Mouse (Mus musculus) small intestine, adult 2 months (tissue): Measurements from ENCODE around the gene Mecr. TPM values are rescaled to one million over a fixed set of nuclear protein-coding genes. Genes with fewer than 3 reads are reported as not detected.

Experiments
- H3K27ac ChIP-seq: fragments of 200-500 bp; 2 replicates; pipeline ENCODE4 v1.5.1; 2012; ENCODE audit warnings: low read depth, low read length, control low read depth, inconsistent platforms; ENCODE audit not compliant: insufficient read depth
- H3K27me3 ChIP-seq: fragments of 200-500 bp; 2 replicates; pipeline ENCODE4 v1.6.1; 2012; ENCODE audit warnings: mild to moderate bottlenecking, moderate library complexity, low read length, inconsistent platforms; ENCODE audit not compliant: control insufficient read depth, insufficient read depth
- H3K36me3 ChIP-seq: fragments of 200-500 bp; 2 replicates; pipeline ENCODE4 v1.6.1; 2012; ENCODE audit warnings: mild to moderate bottlenecking, low read length, control low read depth, inconsistent platforms; ENCODE audit not compliant: control insufficient read depth, insufficient read depth
- H3K4me1 ChIP-seq: fragments of 200-500 bp; 2 replicates; pipeline ENCODE4 v1.6.1; 2012; ENCODE audit warnings: low read length, inconsistent platforms, mixed read lengths; ENCODE audit not compliant: control insufficient read depth, insufficient read depth, insufficient read length
- H3K4me3 ChIP-seq: fragments of 200-500 bp; 2 replicates; pipeline ENCODE4 v1.5.1; 2012; ENCODE audit warnings: low read depth, mild to moderate bottlenecking, control low read depth, inconsistent platforms, low read length, moderate library complexity
- CTCF ChIP-seq: fragments of 200-500 bp; IDR thresholded peaks from 2 replicates; pipeline ENCODE4 v1.5.1; 2012; ENCODE audit warnings: low read depth, mild to moderate bottlenecking, control low read depth, inconsistent platforms, low read length, moderate library complexity, mixed read lengths; ENCODE audit not compliant: insufficient replicate concordance, insufficient read length; ENCODE audit errors: extremely low read depth
- POLR2A ChIP-seq: fragments of 200-500 bp; IDR thresholded peaks from 2 replicates; pipeline ENCODE4 v1.6.1; 2012; ENCODE audit warnings: low read depth, mild to moderate bottlenecking, control low read depth, inconsistent platforms, low read length, moderate library complexity
- WGBS: fragments of 180-500 bp; shearing (Covaris S2); methylation state at CpG from one replicate; pipeline ENCODE4 v1.1.7; 2018; 5-methylcytosine and 5-hydroxymethylcytosine counted together
- polyA plus RNA-seq: library from polyadenylated mRNA; depleted of rRNA; stranded (reverse); fragments of >200 nt; gene quantifications from 2 replicates; pipeline ENCODE4 v1.2.3, GENCODE M21; 2012

Mecr gene
- polyA plus RNA-seq, 1 experiment = 20.9 TPM

GRCm38 (mm10) chr4:131824939-131825338 lies 18.3 kb upstream of the Mecr start:
- no peak for TF ChIP-seq POLR2A
- TF ChIP-seq CTCF = no peak
- 82% methylated on average over 3 of the region's 3 CpGs for WGBS
- Histone ChIP-seq H3K27me3 (no peaks in the 10 kb centered on the region), H3K27ac (no peak overlapping the region), H3K36me3 (no peaks in the 10 kb centered on the region), H3K4me1 (peaks cover 4% of the 10 kb centered on the region), H3K4me3 (no peak overlapping the region)

GRCm38 (mm10) chr4:131825830-131826229 lies 17.4 kb upstream of the Mecr start:
- H3K36me3 ChIP-seq = no peaks in the 10 kb centered on the region
- H3K27me3 ChIP-seq = no peaks in the 10 kb centered on the region
- H3K4me1 ChIP-seq = peaks cover 4% of the 10 kb centered on the region
- H3K27ac ChIP-seq = no peak overlapping the region
- peak; percentile 72; the same call in 1 of the 2 replicates for TF ChIP-seq CTCF
- no peak for TF ChIP-seq POLR2A
- WGBS = 24% methylated on average over 8 of the region's 8 CpGs
- H3K4me3 ChIP-seq = no peak overlapping the region

GRCm38 (mm10) chr4:131826905-131827304 lies 16.4 kb upstream of the Mecr start:
- H3K4me1 ChIP-seq = peaks cover 4% of the 10 kb centered on the region
- no peak for TF ChIP-seq CTCF
- no peak for TF ChIP-seq POLR2A
- WGBS = 33% methylated on average over 6 of the region's 6 CpGs
- H3K27me3 ChIP-seq = no peaks in the 10 kb centered on the region
- no peaks in the 10 kb centered on the region for H3K36me3 ChIP-seq
- no peak overlapping the region for H3K4me3 ChIP-seq
- H3K27ac ChIP-seq = no peak overlapping the region

- no peak overlapping the region for H3K4me3 ChIP-seq
- no peak overlapping the region for H3K27ac ChIP-seq
- no peaks in the 10 kb centered on the region for H3K27me3 ChIP-seq
- 66% methylated on average over 8 of the region's 8 CpGs for WGBS
- no peaks in the 10 kb centered on the region for H3K4me1 ChIP-seq
- TF ChIP-seq POLR2A (no peak), CTCF (no peak)
- no peaks in the 10 kb centered on the region for H3K36me3 ChIP-seq
Observed at GRCm38 (mm10) chr4:131829123-131829522, 14.1 kb upstream of the Mecr start.

- Histone ChIP-seq H3K4me3 (no peak overlapping the region), H3K27me3 (peaks cover 10% of the 10 kb centered on the region), H3K4me1 (peaks cover 2% of the 10 kb centered on the region; the same call in 1 of the 2 replicates), H3K36me3 (no peaks in the 10 kb centered on the region), H3K27ac (no peak overlapping the region)
- WGBS = 76% methylated on average over 5 of the region's 5 CpGs
- no peak for TF ChIP-seq CTCF
- TF ChIP-seq POLR2A = no peak
Observed at GRCm38 (mm10) chr4:131831546-131832045, 11.7 kb upstream of the Mecr start.

GRCm38 (mm10) chr4:131832759-131833407 lies 10.4 kb upstream of the Mecr start:
- Histone ChIP-seq H3K36me3 (no peaks in the 10 kb centered on the region), H3K4me1 (peaks cover 11% of the 10 kb centered on the region), H3K27ac (no peak overlapping the region), H3K27me3 (peaks cover 22% of the 10 kb centered on the region), H3K4me3 (no peak overlapping the region)
- TF ChIP-seq CTCF (no peak), POLR2A (no peak)
- WGBS = 80% methylated on average over 3 of the region's 3 CpGs

- H3K4me3 ChIP-seq = no peak overlapping the region
- H3K27me3 ChIP-seq = peaks cover 24% of the 10 kb centered on the region
- 35% methylated on average over 9 of the region's 9 CpGs for WGBS
- peaks cover 13% of the 10 kb centered on the region for H3K4me1 ChIP-seq
- H3K36me3 ChIP-seq = no peaks in the 10 kb centered on the region
- TF ChIP-seq CTCF = no peak
- TF ChIP-seq POLR2A = no peak
- no peak overlapping the region for H3K27ac ChIP-seq
Observed at GRCm38 (mm10) chr4:131833971-131834609, 9.2 kb upstream of the Mecr start.
